Mouse (Mus musculus) lung, postnatal 10 days (tissue): ENCODE data around the gene Olfr870.
"Not testable (repeated sequence)": the region's sequence is repeated elsewhere in the genome, so short reads cannot be mapped to it uniquely, and the experiment has no call there.

ENCODE experiments used
- DNase-seq: peaks from one replicate; pipeline ENCODE4 v3.0.0; 2021

Gene Olfr870

DNA sequence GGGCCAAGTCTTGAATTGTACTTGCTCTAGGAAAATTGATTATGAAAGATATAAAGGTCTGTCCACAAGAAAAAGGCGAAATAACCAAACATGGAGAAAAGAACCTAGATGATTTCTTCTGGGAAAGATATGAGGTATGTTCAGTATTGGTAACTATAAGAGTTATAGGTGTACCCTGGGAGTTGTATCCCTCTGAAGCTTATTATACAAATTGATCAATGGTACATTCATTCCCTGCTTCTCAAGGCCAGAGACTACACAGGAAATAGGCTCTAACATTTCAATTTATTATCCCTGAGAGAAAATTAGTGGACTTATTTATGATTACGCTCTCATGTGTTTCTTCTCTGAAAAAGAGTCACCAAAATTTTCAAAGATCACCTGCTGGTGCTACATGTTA, at the start of gene Olfr870:
Olfr870 (minus strand) TSS at position 101 of the 400 bp plus-strand sequence.
- DNase-seq = no peak

GRCm38 (mm10) chr9:20211907-20212306, 38.0 kb upstream of the Olfr870 start, which contains the start of gene Olfr871:
Olfr871 (plus strand) TSS chr9:20212207.
- no peak for DNase-seq

- DNase-seq = no peak
These were observed 37.6 kb upstream of the Olfr870 start for GRCm38 (mm10) chr9:20211477-20211876.

DNA sequence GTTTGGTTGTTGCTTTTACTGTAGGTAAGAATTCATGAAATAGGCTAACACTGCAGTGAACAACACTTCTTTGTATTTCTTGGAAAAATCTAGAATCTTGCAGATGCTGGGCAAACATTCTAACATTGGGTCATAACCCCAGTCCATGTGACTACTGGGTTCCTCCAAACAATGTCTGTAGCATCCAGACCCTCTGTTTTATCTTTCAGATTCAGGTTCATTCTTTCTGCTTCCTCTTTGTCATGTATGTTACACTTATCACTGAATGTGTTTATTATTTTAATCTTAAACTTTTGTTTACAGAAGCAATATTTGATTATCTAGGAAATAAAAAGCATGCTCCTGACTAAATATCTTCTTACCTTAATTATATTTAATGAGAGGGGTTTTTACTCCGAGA, 37.0 kb upstream of the Olfr870 start:
- DNase-seq = no peak

DNA sequence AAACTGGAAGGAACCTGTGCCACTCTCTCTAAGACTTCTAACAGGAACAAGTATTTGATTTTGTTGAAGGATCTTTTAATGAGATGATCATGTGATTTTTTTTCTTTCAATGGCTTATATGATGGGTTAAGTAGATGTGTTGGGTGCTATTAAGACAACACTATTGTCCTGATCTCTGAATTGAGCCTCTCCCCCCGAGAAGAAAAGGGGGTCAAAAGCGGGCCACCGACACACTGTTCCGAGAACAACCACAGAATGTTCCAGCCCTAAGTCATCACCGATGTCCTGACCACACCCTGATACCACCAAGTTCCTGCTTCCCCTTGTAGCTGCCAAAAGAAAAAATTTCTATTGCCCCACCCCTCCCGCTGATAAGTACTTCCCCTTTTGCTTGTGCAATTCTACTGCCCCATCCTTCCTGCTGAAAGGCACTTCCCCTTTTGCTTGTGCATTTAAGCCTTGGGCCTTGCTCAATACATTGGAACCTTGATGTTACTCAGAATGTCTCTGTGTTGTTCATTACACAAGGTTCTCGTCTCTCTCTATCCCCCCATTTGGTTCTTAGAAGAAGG, 29.6 kb upstream of the Olfr870 start:
- DNase-seq = not testable (repeated sequence)

DNA sequence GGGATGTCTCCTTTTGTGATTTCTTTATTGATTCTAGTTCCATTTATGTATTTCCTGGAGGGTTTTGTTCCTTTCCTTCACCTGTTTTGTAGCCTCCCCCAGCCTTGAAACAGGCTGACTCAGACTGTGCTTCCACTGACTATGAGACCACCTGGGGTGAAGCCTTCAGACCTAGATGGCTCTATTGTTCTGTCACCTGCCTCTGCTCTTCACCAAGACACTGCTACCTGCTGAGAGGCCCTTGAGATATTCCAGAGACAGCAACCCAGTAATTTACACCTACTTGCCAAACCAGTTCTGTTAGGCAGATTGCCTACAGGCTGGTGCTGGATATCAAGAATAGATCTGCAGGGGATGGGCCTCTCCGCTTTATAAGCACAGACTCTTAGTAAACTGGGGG, 28.3 kb upstream of the Olfr870 start:
- DNase-seq = no peak

- no peak for DNase-seq
These were observed 5.6 kb upstream of the Olfr870 start for GRCm38 (mm10) chr9:20179463-20179862.

DNA sequence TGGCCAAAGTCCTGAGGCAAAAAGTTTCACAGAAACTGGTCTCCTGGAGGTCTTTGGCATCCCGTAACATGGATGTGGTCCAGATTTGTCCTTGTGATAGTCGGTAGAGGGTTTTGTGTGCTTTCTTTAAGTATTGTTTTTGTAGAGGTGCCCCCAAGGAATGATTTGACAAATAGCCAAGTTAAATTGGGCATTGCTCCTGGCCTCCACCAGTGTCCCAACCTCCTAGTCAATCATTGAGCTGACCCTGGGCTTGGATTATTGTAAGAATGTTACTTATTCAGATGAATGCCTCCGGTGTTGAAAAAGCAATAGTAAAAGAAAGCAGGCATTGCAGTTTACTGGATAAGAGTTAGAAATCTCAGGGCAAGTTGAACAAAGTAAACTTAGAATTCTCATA, 24.2 kb downstream of the Olfr870 start:
- DNase-seq = no peak

GRCm38 (mm10) chr9:20128709-20129108, 45.1 kb downstream of the Olfr870 start, which contains the start of gene Olfr869:
Olfr869 (plus strand) TSS chr9:20129009.
- no peak for DNase-seq
